Mouse (Mus musculus): ENCODE results near the gene Adgrl1. TPM values are rescaled to one million over a fixed set of nuclear protein-coding genes. Genes with fewer than 3 reads are reported as not detected.

The Adgrl1 gene
- total RNA-seq, 2 experiments from 2014 or later, result 315 to 348 TPM

DNA sequence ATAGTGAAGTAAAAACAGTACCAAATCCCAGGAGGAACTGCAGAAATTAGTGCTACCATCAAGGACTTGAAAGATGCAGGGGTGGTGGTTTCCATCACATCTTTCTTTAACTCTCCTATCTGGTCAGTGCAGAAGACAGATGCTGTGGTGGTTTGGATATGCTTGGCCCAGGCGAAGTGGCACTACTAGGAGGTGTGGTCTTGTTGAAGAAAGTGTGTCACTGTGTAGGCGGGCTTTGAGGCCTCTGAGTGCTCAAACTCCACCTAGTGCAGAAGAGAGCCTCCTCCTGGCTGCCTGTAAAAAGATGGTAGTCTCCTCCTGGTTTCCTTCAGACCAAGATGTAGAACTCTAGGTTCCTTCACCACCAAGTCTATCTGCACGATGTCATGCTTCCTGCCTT lies 45.6 kb downstream of the Adgrl1 start:
- no peak for DNase-seq (ENCODE audit: extremely low spot score in 1 of 2, low spot score in 1 of 2)

DNA sequence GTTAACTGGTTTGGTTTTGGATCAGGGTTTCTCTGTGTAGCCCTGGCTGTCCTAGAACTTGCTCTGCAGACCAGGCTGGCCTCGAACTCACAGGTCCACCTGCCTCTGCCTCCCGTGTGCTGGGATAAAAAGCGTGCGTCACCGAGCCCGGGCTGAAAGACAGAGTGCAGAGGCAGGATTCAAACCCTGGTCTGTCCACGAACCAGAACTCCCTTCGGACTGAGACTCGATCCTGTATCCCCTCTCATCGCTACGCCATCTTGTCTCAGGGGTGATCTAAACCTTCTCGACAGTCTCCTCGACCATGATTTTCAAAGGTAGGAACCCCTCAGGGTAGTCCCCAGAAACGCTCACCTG lies 54.8 kb downstream of the Adgrl1 start:
- no peak for DNase-seq (ENCODE audit: extremely low spot score in 1 of 2, low spot score in 1 of 2)

DNA sequence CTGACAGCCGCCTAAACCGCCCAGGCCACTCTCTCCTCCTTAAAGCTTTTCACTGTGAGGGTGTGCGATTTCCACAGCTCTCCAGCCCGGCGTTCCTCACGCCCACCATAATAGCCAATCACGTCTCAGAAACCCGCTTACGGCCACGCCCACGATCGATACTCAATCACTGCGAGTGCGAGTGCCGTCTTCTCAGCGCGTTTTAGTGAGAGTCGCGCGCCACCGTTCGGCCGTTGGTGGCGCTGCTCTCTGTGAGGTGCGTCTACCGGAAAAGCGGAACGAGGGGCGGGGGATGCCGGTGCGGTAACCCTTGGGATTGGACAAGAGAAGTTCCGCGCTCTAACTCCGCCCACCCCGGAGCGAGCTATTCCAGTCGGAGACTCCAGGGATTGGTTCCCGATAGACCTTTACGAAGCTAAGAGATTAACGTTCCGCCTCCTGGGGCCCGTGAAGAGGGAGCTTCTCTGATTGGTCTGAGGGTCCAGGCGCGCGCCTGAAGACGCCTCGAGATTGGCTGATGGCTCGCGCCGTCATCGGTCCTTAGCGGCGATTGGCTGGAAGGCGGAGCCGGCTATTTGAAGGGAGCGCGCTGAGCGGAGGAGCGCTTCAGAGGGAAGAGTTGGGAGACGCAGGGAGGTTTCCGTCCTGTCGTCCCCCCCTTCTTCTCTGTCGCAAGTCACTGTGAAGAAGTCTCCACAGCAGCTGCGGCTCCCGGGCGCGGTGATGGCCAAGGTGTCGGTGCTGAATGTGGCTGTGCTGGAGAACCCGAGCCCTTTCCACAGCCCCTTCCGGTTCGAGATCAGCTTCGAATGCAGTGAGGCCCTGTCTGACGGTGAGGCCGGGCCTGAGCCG lies 55.4 kb downstream of the Adgrl1 start, which contains the start of the genes Gm10644 and Asf1b:
Gene Gm10644, minus strand, starts transcription at position 100 of the 852 bp plus-strand sequence.
Gene Asf1b, plus strand, starts transcription at position 402 of the 852 bp plus-strand sequence.
- peak; percentile 85 to 86 for DNase-seq (ENCODE audit: extremely low spot score in 1 of 2, low spot score in 1 of 2)

DNA sequence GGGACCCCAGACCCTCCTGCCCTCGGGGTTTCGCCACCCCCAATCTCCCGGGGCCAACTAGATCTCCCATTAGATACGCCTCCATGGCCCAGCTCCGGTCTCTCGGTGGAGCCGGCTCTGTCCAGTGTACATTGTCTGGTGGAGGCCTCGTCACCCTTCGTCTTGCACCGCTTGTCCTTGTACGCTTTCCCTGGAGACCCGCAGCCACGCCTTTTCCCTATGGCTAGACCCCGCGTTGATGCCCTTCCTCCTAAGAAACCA lies 56.0 kb downstream of the Adgrl1 start:
- DNase-seq (ENCODE audit: extremely low spot score in 1 of 2, low spot score in 1 of 2), result no peak

DNA sequence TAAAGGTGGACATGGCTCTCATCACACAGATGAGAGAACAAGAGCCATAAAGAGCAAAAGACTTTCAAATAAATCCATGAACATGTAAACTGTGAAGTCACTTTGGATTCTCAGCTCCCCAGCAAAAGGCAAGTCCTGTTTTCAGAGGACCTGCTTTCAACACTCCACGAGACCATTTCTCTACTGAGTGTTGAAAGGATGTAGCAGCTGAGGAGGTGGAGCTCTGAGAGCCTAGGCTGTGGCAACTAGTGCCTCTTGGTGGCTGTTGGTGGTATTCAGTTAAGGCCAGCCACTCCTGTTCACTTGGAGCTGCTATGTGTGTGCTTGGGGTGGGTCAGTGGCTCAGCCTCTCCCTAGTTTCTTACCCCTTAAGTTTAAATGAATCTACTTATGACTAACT lies 56.9 kb downstream of the Adgrl1 start:
- DNase-seq (ENCODE audit: extremely low spot score in 1 of 2, low spot score in 1 of 2), result no peak

DNA sequence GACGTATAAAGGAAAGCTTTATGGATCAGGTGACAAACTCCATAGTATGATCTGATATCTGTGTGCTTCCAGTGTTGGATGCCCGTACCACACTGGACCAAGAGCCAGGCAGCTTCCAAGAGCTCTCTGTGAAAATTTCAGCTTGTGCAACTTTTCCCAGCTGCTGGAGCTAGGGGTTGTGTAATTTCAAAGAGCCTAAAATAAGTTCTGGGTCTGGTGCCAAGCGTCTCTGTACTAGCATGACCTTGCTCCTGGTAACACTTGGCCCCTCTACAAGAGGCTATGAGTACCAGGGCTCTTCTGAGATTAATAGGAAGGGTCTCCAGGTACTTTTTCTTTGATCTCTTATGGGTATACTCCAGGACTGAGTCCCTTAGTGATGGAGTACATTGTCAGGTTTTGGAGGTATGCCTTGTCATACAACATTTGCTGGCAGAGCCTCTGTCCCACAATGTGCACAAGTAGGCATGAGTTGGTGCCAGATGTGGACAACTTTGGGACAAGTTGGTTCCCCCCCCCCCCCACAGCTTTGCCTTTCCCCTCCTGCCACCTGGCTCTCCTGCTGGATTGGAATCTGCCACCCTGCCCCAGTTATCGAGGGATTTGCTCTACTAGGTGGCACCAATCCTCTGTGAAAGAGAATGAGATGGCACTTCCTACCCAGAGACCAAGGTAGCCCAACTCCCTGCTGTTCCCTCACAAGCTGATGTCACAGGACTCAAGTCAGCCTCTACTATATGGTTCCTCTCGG lies 64.3 kb downstream of the Adgrl1 start:
- DNase-seq (ENCODE audit: extremely low spot score in 1 of 2, low spot score in 1 of 2), result no peak

DNA sequence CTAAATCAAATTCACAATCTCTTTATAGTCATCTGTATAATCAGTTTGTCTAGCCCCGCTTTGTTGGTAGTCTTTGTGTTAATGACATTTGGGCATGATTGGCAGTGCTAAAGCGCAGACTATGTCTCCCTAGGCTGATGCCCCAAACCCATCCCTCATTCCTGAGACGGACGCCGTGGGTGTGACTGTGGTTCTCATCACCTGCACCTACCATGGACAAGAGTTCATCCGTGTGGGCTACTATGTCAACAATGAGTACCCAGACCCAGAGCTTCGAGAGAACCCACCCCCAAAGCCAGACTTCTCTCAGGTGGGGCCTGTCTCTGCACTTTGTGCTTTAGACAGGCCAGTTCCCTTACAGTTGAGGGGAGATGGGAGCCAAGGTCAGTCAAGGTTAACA lies 67.8 kb downstream of the Adgrl1 start:
- DNase-seq (ENCODE audit: extremely low spot score in 1 of 2, low spot score in 1 of 2), result no peak

DNA sequence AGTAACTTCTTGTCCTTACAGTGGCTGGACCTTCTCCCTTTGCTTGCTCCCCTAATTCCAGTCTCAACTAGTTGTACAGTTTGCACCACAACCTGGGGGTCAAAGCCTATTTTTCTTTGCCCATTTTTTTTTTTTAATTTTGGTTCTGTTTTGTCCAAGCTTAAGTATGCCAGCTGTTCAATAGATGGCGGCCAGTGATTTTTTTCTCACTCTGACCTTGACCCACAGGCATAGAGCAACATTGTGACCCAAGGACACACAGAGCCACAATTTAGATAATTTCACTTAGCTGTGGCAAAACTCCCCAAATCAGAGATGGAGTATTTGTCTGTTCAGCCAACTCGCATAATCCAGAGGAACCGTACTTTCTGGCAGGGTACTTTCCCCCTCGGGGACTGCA lies 71.2 kb downstream of the Adgrl1 start:
- no peak for DNase-seq (ENCODE audit: extremely low spot score in 1 of 2, low spot score in 1 of 2)

DNA sequence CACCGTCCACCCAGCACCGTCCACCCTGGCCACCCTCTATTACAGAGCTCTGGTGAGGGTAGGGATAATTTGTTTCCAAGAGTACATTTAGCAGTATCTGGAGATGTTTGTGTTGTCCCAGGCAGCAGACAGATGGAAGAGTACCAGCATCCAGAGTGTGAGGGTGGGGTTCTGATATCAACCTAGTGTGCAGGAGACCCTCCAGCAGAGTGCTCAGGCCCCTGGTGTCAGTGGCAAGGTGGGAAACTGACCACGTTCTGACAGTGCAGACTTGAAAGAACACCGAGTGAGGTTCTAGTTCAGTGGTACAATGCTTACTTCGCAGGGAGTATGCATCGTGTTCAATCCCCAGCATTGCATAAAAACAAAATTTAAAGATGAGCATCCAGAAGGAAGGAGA lies 71.8 kb downstream of the Adgrl1 start:
- DNase-seq (ENCODE audit: extremely low spot score in 1 of 2, low spot score in 1 of 2), result no peak

DNA sequence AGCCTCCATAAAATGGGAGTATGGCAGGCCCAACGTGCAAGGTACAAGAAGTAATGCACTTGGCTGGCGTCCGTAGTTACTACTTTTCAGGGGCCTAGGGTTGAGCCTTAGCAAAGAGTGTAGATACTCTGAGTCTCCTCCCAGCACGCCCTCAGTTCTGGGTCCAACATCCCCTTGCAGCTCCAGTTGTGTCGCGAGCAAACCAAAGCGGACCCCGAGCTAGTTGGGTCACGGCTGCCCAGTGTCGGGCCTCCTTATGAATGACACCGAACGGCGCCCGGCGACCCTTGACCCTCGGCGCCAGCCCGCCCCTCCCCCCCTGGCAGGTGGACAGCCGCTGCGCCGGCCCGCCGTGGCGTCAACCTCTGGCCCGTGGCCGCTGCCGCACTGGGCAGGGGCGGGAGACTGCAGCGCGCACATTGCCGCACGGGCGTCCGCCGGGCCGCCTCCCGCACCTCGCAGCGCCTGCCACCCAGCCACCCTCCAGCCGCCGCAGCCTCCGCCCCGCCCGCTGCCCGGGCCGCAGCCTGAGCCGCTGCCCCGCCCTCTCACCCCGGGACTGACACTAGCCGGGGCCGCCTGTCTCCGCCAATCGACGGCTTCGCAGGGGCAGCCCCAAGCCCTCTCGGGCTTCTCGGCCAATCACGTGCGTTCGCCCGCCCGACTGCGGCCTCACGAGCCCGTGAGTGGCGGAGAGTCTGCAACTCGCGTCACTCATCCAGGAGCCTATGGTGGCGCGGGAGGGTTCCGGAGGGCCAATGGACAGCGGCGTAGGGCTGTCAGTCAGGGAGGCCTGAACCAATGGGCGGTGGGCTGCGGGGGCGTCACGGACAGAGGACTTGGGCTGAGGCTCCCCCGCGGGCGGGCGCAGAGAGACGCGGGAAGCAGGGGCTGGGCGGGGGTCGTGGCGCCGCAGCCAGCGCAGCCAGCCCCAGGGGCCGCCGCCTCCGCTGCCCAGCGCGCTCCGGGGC lies 72.5 kb downstream of the Adgrl1 start, which contains the start of gene Prkaca:
Gene Prkaca, plus strand, starts transcription at position 844 of the 971 bp plus-strand sequence.
- peak; percentile 93 to 95 for DNase-seq (ENCODE audit: extremely low spot score in 1 of 2, low spot score in 1 of 2)

DNA sequence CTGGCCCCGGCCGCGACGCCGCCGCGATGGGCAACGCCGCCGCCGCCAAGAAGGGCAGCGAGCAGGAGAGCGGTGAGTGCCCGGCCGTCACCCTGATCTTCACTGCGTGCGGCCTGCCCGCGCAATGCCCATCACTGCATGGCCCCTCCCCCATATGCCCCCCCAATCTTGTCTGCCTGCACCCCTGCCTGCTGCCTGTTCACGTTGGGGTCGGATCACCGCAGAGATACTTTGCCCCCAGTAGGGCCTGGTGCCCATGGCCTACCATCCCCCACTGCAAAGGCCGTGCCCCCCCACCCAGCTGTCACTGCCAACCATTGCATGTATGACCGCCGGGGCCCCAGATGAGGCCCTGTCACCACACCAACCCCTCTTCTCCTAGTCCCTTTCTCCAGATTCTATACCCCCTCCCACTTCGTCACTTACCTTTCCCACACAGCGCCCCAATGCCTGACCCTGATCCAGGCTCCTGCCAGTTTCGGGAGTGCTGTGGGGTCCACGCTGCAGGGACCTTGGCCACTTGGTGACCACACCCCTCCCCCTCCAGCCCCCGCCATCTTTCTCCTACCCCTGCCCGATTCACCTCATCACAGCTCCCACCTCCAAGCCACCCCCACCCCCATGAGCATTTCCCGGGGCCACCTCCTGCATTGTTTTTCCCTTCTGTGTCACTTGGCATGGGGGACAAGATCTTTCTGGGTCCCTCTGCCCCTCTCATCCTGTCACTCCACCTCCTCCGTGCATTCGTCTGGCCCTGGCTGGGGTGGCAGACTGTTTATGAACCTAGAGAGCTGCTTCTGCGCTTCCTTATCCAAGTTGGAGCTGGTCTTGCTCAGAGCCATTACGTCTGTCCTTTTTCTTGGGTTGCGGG lies 73.5 kb downstream of the Adgrl1 start:
- DNase-seq (ENCODE audit: extremely low spot score in 1 of 2, low spot score in 1 of 2), result no peak

DNA sequence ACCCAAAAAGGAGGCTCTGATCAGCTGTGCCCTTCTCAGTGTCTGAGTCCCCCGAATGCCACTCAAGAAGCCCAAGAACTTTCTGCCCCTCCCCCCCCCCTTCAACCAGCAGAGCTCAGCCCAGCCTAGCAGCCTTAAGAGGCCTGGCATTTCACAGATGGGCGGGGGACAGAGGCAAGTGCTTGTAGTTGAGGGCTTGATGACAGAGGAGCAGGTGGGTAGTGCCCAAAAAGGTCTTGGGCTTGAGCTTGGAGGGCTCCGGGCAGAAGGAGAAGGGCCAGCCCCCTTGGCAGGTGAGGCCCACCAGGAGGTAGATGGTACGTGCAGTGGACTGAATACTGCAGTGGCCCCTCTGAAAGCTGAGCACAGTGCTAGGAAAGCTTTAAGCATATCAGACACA lies 74.6 kb downstream of the Adgrl1 start:
- DNase-seq (ENCODE audit: extremely low spot score in 1 of 2, low spot score in 1 of 2), result no peak

DNA sequence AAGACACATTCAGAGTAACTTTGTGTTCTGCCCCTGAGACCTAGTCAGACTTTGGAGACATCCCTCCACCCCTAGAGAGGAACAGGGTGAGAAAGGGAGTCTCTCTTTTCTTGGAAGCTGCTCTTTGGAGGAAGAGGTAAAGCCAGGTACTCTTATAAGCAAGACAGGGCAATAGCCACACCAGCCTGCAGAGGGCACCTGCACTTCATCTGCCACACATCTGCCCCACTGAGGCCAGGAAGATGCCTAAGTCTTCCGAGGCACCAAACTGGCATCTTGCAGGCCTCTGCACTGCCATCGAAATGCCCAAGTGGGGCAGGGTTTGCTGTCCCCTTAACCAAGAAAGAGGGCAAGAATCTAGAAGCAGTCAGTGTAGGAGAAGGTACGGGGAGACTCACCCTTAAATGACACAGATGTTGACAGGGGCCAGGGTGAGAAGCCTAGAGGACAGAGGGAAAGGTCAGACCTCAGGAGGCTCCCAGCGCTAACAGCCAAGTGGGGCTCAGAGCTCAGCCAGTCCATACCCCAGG lies 76.3 kb downstream of the Adgrl1 start:
- no peak for DNase-seq (ENCODE audit: extremely low spot score in 1 of 2, low spot score in 1 of 2)

DNA sequence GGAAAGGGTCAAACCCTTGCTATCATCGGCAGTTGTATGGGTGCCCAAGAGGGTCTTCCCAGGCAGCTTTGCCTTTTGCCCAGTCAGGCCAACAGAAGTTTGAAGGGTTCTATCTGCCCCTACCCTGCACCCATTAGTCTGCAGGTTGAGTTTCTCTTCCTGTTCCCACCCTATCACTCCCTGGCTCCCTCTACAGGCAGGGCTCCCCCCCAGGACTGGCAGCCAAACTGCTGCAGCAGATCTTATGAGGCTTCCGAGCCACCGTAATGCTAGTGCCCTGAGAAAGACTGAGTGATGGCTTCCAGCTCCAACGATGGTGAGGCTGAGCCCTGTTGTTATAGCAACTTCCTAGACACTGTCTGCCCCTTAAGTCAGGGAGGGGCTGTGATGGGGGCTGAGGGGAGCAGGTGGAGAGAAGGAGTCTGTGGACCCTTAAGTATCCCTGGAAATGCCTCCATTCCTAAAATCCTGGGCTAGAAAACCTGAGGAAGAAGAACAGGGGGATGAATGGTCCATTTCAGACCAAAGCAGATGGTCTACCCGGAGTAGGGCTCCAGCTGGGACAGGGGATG lies 77.0 kb downstream of the Adgrl1 start:
- DNase-seq (ENCODE audit: extremely low spot score in 1 of 2, low spot score in 1 of 2), result no peak

DNA sequence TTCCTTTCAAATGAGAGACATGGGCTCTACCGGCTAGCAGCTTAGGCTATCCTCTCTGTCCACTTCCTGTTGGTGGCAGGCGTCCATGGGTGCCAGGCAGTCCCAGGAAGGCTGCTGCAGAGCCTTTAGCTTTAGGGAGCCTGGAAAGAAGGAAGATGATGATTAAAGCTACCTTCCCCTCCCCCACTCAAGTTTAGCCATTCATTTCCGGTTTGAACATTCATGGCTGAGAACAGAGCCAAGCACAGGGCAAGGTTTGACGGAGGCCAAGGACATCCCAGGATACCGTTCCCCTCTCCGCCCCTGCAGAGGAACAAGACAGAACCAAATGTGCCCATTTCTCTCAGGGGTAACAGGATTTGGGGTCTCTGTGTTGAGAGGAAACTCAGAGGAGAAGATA lies 77.7 kb downstream of the Adgrl1 start:
- no peak for DNase-seq (ENCODE audit: extremely low spot score in 1 of 2, low spot score in 1 of 2)

DNA sequence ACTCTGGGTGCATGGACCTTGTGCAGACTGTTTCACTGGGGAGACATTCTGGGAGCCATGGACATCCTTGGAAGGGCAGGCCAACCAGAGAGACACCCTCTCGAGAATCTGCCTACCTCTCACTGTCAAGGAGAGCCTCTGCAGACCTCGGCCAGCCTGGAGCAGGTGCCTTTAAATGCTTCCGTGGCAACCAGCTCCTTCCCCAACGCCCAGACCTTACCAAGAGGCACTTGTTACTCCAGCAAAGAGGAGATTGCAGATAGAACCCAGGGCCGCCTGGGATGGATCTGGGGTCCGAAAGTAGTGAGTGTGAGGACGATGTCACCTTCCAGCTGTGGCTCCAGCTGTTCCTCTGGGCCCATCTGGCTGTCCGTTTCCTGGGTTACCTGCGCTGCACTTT lies 78.3 kb downstream of the Adgrl1 start:
- DNase-seq (ENCODE audit: extremely low spot score in 1 of 2, low spot score in 1 of 2), result no peak

DNA sequence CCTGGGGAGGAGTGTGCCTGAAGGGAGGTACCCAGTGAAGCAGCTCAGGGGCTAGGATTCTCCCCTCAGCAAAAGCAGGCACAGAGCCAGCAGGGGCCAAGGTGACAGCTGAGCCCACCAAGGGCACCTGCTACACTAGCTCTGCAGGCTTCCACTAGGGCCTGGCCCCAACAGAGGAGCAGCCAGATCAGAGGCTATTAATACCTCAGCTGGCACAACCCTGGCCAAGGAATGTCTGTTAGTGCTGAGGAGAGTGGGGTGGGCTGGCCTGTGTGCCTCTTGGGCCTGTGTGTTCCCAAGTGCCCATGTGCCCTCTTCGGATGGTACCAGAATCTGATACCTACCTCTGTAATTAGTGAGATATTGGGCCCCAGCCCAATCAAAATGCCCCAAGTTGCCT lies 80.3 kb downstream of the Adgrl1 start:
- DNase-seq (ENCODE audit: extremely low spot score in 1 of 2, low spot score in 1 of 2), result no peak

DNA sequence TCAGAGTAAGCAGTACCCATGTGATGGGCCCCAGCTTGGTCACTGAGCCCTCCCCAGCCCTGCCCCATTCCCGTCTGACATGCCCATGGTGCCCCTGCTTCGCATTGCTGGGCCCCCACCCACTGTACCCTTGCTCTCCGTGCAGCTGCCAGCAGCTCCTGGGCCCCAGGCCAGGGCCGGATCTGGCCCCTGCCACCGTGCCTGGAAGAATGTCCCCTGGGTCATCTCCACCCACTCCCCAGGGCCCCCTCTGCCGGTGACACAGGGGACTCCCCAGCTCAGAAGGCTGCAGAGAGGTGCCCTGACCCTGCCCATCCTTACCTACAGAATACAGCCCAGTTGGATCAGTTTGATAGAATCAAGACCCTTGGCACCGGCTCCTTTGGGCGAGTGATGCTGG lies 80.9 kb downstream of the Adgrl1 start:
- no peak for DNase-seq (ENCODE audit: extremely low spot score in 1 of 2, low spot score in 1 of 2)

DNA sequence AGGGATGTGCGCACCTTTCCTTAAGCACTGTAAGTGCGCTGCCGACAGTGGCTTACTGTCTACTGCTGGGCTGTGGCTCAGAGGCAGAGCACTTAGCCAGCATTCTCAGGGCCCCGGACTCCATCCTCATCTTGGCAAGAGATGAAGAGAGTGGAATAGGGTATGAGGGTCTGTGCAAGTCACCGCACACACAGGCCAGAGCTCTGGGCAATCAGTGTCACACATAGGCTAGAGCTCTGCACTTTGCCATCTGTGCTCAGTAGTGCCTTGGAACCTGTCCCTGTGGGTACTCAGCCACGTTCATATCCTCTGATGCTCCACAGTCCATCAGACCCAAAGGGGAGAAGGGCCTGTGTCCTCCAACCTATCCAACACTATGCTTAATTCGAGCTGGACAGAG lies 81.6 kb downstream of the Adgrl1 start:
- no peak for DNase-seq (ENCODE audit: extremely low spot score in 1 of 2, low spot score in 1 of 2)

Measured in layer of hippocampus, postnatal 25 days (tissue).